Mouse (Mus musculus) forebrain, postnatal 0 days (tissue): ENCODE results near the gene Syngr4. TPM values are rescaled to one million over a fixed set of nuclear protein-coding genes. Genes with fewer than 3 reads are reported as not detected.

Experiments
- ATAC-seq: fragments of 200-750 bp; cut with Nextera tagmentation; 2 replicates; pipeline ENCODE4 v1.8.0; 2017; ENCODE audit warnings: mild to moderate bottlenecking, moderate library complexity
- DNase-seq: peaks from one replicate; pipeline ENCODE4 v3.0.0-alpha.2; 2015
- H3K27ac ChIP-seq: fragments of 300-500 bp; sonication (generic); 2 replicates; pipeline ENCODE4 v1.5.1; 2014; ENCODE audit warnings: low read depth, mild to moderate bottlenecking, antibody characterized with exemption, low read length, moderate library complexity, mixed read lengths
- H3K27me3 ChIP-seq: fragments of 300-500 bp; sonication (generic); 2 replicates; pipeline ENCODE4 v1.6.1; 2014; ENCODE audit warnings: mild to moderate bottlenecking, low read length, mixed read lengths; ENCODE audit not compliant: insufficient read depth
- H3K36me3 ChIP-seq: fragments of 300-500 bp; sonication (generic); 2 replicates; pipeline ENCODE4 v1.6.1; 2014; ENCODE audit warnings: mild to moderate bottlenecking, moderate library complexity; ENCODE audit not compliant: insufficient read depth
- H3K4me1 ChIP-seq: fragments of 300-500 bp; sonication (generic); 2 replicates; pipeline ENCODE4 v1.6.1; 2014; ENCODE audit warnings: antibody characterized with exemption; ENCODE audit not compliant: insufficient read depth
- H3K4me2 ChIP-seq: fragments of 300-500 bp; sonication (generic); 2 replicates; pipeline ENCODE4 v1.6.1; 2014; ENCODE audit warnings: low read depth, mild to moderate bottlenecking, moderate library complexity
- H3K4me3 ChIP-seq: fragments of 300-500 bp; sonication (generic); 2 replicates; pipeline ENCODE4 v1.5.1; 2014; ENCODE audit warnings: low read depth, low read length, mixed read lengths
- H3K9ac ChIP-seq: fragments of 300-500 bp; sonication (generic); 2 replicates; pipeline ENCODE4 v1.6.1; 2014; ENCODE audit warnings: mild to moderate bottlenecking
- H3K9me3 ChIP-seq: fragments of 300-500 bp; sonication (generic); 2 replicates; pipeline ENCODE4 v1.6.1; 2016; ENCODE audit warnings: low read length
- CTCF ChIP-seq: sonication (generic); IDR thresholded peaks from 2 replicates; pipeline ENCODE4 v1.5.1; 2016; ENCODE audit warnings: antibody characterized with exemption, control low read depth, low read depth
- WGBS: fragments of 180-500 bp; shearing (Covaris S2); extraction: QIAGEN DNeasy Blood & Tissue Kit; methylation state at CpG from one replicate; pipeline ENCODE4 v1.1.7; 2014; 5-methylcytosine and 5-hydroxymethylcytosine counted together
- polyA plus RNA-seq: library from polyadenylated mRNA; unstranded; fragments of >200 nt; fragmentation: Nextera tagmentation; extraction: Ambion mirVana; gene quantifications from 2 replicates; pipeline ENCODE4 v1.2.1, GENCODE M21; 2015
- total RNA-seq: library from RNA; depleted of rRNA; stranded (reverse); fragments of >200 nt; gene quantifications from 2 replicates; pipeline ENCODE4 v1.2.3, GENCODE M21; 2014; rRNA removed

Gene Syngr4
- total and polyA plus RNA-seq, 2 experiments from 2014 or later = 0.40 TPM; not detected in 1

DNA sequence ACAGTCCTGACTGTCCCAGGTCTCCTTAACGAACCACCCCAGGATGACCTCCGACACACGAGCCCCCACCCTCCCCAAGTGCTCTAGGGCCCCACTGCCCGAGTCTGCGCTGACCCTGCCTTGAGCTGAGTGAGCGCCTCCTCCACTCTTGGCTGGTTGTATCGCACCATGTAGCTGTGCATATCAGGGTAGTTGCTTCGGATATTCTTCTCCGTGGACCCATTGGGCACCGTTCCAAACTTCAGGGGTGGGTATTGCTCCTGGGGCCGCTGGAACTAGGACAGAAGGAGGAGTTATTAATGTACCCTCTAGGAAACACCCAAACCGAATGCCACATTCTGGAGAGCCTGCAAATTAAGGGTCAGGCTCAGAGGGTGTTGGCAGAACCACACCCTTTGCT, 43.4 kb downstream of the Syngr4 start:
- 79% methylated on average over 12 of the region's 12 CpGs for WGBS
- H3K4me2 ChIP-seq = no peak overlapping the region
- DNase-seq = no peak

DNA sequence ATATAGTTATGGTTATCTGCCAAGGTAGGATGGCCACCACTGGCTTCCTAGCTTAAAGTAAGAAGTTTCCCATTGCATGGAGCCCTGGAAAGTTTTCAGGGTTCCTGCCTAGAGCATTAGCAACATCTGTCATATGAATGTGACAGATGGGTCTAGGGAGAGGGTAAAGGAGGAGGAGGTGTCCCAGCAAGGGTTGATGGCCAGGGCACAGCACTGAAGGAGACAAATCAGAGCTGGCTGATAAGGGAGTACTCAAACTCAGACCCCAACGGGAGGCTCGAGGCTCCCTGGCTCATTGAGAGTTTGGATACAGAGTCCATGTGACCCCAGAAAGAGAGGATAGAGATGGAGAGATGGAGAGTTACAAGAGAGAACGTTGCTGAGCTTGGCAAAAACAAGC, 45.9 kb downstream of the Syngr4 start:
- WGBS = 70% methylated on average over 3 of the region's 3 CpGs
- H3K9me3 ChIP-seq = no peaks in the 10 kb centered on the region
- H3K4me2 ChIP-seq = no peak overlapping the region
- TF ChIP-seq CTCF = no peak
- no peaks in the 10 kb centered on the region for H3K27me3 ChIP-seq
- H3K27ac ChIP-seq = no peak overlapping the region
- no peak for ATAC-seq
- H3K36me3 ChIP-seq = no peaks in the 10 kb centered on the region; the same call in 1 of the 2 replicates
- H3K4me1 ChIP-seq = no peaks in the 10 kb centered on the region
- H3K4me3 ChIP-seq = no peak overlapping the region
- no peak overlapping the region for H3K9ac ChIP-seq
- DNase-seq = no peak

More for the DNA sequence above, 43.4 kb downstream of the Syngr4 start:
- no peaks in the 10 kb centered on the region; the same call in 1 of the 2 replicates for H3K36me3 ChIP-seq
- H3K4me1 ChIP-seq = peaks cover 5% of the 10 kb centered on the region; the same call in 1 of the 2 replicates
- ATAC-seq = no peak
- H3K9me3 ChIP-seq = no peaks in the 10 kb centered on the region
- H3K9ac ChIP-seq = no peak overlapping the region
- no peak overlapping the region for H3K27ac ChIP-seq
- TF ChIP-seq CTCF = no peak
- H3K4me3 ChIP-seq = no peak overlapping the region
- no peaks in the 10 kb centered on the region; the same call in none of the 2 replicates for H3K27me3 ChIP-seq

DNA sequence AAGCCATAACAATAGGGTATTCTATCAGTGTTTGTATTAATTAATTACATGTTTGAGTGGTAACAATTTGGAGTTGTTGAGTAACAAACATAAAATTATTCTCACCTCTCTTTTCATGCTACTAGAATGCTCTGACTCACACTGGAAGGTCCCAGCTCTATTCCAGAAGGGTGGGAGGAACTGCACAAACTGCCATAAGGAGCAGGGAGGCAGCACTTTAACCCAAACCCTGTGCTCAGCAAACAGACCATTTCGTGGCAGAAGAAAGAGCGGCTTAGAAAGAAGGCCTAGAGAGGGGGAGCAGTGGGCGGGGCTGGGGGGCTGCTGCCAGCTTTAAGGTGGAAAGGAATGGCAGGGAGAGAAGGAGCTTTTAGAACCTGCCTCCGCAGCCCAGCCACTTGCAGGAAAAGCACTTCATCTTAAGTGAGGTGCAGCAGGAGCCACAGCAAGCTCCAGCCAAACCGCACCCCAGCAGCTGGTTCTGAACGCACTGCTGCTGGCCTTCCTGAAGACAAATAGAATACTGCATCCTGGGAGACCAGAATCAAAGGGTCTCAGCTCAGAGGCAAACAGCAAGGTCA, 48.0 kb downstream of the Syngr4 start:
- H3K4me3 ChIP-seq = no peak overlapping the region
- no peaks in the 10 kb centered on the region for H3K9me3 ChIP-seq
- DNase-seq (no peak), ATAC-seq (no peak)
- no peak overlapping the region for H3K27ac ChIP-seq
- TF ChIP-seq CTCF = no peak
- no peaks in the 10 kb centered on the region for H3K4me1 ChIP-seq
- no peak overlapping the region for H3K4me2 ChIP-seq
- 7% methylated on average over 6 of the region's 6 CpGs for WGBS
- H3K27me3 ChIP-seq = no peaks in the 10 kb centered on the region
- no peak overlapping the region for H3K9ac ChIP-seq
- H3K36me3 ChIP-seq = no peaks in the 10 kb centered on the region; the same call in 1 of the 2 replicates

DNA sequence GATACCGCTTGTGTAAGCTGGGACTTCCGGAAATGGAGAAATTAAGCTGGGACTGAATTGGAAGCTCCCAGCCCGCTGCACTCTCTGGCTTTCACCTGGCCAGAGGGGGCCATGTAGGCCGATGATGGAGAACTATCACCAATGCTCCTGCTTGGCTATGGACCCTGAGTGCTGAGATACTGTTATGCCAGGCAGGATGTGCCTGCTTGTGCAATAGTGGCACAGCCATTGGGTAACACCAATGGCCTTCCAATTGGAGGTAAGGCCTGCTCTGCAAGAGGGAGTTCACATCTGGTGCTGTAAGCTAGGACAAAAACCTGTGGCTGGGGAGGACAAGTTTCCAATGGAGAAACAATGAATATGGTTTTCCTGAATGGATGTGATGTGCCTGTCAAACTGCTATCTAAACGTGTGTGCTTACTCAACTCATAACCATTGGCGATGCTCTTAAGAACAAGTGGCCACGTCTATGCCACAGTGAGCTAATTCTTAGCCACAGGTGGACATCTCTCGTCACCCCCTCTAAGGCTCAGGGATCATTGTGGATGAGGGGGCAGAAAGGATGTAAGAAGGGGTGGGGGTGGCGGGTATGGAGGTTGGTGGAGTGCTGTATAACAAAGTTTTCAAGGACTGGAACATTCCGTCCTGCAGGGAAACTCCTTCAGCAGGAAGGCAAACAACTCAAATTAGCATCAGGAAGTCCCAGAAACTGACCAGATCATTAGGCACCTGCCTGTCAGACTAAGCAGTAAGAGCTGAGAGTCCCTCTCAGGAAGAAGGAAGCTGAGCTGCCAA, 53.4 kb downstream of the Syngr4 start:
- H3K36me3 ChIP-seq = no peaks in the 10 kb centered on the region
- H3K9ac ChIP-seq = no peak overlapping the region
- H3K9me3 ChIP-seq = no peaks in the 10 kb centered on the region
- H3K4me2 ChIP-seq = no peak overlapping the region
- no peak for ATAC-seq
- 88% methylated on average over 10 of the region's 10 CpGs for WGBS
- no peaks in the 10 kb centered on the region for H3K4me1 ChIP-seq
- H3K4me3 ChIP-seq = no peak overlapping the region
- no peak overlapping the region for H3K27ac ChIP-seq
- no peak for TF ChIP-seq CTCF
- H3K27me3 ChIP-seq = no peaks in the 10 kb centered on the region; the same call in 1 of the 2 replicates
- DNase-seq = no peak

Other genes with a start within 250 kb of the Syngr4 start
- 0.15 TPM in 1 of 2 replicates, not detected in the other for gene Fut2, start 230.3 kb downstream of the Syngr4 start, total RNA-seq
- 0.06 and 0.13 TPM in 2 replicates for gene Fut2, start 230.3 kb downstream of the Syngr4 start, polyA plus RNA-seq
- gene Ntn5, start 212.7 kb downstream of the Syngr4 start, total RNA-seq = 0.23 and 0.33 TPM in 2 replicates
- gene Ntn5, start 212.7 kb downstream of the Syngr4 start, polyA plus RNA-seq = 0.47 and 0.79 TPM in 2 replicates
- gene Sec1, start 202.3 kb downstream of the Syngr4 start, total RNA-seq = 0.52 and 0.62 TPM in 2 replicates
- 0.18 and 0.34 TPM in 2 replicates for gene Sec1, start 202.3 kb downstream of the Syngr4 start, polyA plus RNA-seq
- gene Car11, start 196.9 kb downstream of the Syngr4 start, total RNA-seq = 104 and 122 TPM in 2 replicates
- 92.1 and 102 TPM in 2 replicates for gene Car11, start 196.9 kb downstream of the Syngr4 start, polyA plus RNA-seq
- gene Dbp, start 191.6 kb downstream of the Syngr4 start, total RNA-seq = 9.0 and 11.7 TPM in 2 replicates
- 6.4 and 6.6 TPM in 2 replicates for gene Dbp, start 191.6 kb downstream of the Syngr4 start, polyA plus RNA-seq
- gene Rpl18, start 181.3 kb downstream of the Syngr4 start, total RNA-seq = 891 and 1,057 TPM in 2 replicates
- 517 and 655 TPM in 2 replicates for gene Rpl18, start 181.3 kb downstream of the Syngr4 start, polyA plus RNA-seq
- 19.6 and 21.5 TPM in 2 replicates for gene Sphk2, start 178.7 kb downstream of the Syngr4 start, total RNA-seq
- 16.5 and 18.7 TPM in 2 replicates for gene Sphk2, start 178.7 kb downstream of the Syngr4 start, polyA plus RNA-seq
- gene Fam83e, start 175.5 kb downstream of the Syngr4 start, total RNA-seq = 0.31 and 0.33 TPM in 2 replicates
- 0.09 TPM in 1 of 2 replicates, not detected in the other for gene Fam83e, start 175.5 kb downstream of the Syngr4 start, polyA plus RNA-seq
- gene Spaca4, start 170.9 kb downstream of the Syngr4 start, total RNA-seq = not detected in 2 replicates
- not detected in 2 replicates for gene Spaca4, start 170.9 kb downstream of the Syngr4 start, polyA plus RNA-seq
- 128 and 144 TPM in 2 replicates for gene Lmtk3, start 113.0 kb downstream of the Syngr4 start, total RNA-seq
- 8.9 and 12.5 TPM in 2 replicates for gene Lmtk3, start 113.0 kb downstream of the Syngr4 start, polyA plus RNA-seq
- gene Sult2b1, start 112.0 kb downstream of the Syngr4 start, total RNA-seq = 6.5 and 8.9 TPM in 2 replicates
- 9.6 and 10.0 TPM in 2 replicates for gene Sult2b1, start 112.0 kb downstream of the Syngr4 start, polyA plus RNA-seq
- 253 and 270 TPM in 2 replicates for gene Cyth2, start 82.1 kb downstream of the Syngr4 start, total RNA-seq
- gene Cyth2, start 82.1 kb downstream of the Syngr4 start, polyA plus RNA-seq = 282 and 317 TPM in 2 replicates
- gene Kcnj14, start 71.9 kb downstream of the Syngr4 start, total RNA-seq = 0.54 and 1.00 TPM in 2 replicates
- gene Kcnj14, start 71.9 kb downstream of the Syngr4 start, polyA plus RNA-seq = 0.48 and 1.1 TPM in 2 replicates
- gene Grwd1, start 65.8 kb downstream of the Syngr4 start, total RNA-seq = 39.3 and 41.8 TPM in 2 replicates
- 55.9 and 60.7 TPM in 2 replicates for gene Grwd1, start 65.8 kb downstream of the Syngr4 start, polyA plus RNA-seq
- gene Kdelr1, start 23.9 kb downstream of the Syngr4 start, total RNA-seq = 129 TPM in 2 replicates
- 45.8 and 49.6 TPM in 2 replicates for gene Kdelr1, start 23.9 kb downstream of the Syngr4 start, polyA plus RNA-seq
- gene Grin2d, start 18.3 kb downstream of the Syngr4 start, total RNA-seq = 9.0 and 12.9 TPM in 2 replicates
- 1.9 and 3.4 TPM in 2 replicates for gene Grin2d, start 18.3 kb downstream of the Syngr4 start, polyA plus RNA-seq
- gene Tmem143, start 227 bp upstream of the Syngr4 start, total RNA-seq = 22.1 and 29.7 TPM in 2 replicates
- 4.9 and 5.7 TPM in 2 replicates for gene Tmem143, start 227 bp upstream of the Syngr4 start, polyA plus RNA-seq
- 10.0 and 22.7 TPM in 2 replicates for gene Emp3, start 24.7 kb upstream of the Syngr4 start, total RNA-seq
- gene Emp3, start 24.7 kb upstream of the Syngr4 start, polyA plus RNA-seq = 24.9 and 33.7 TPM in 2 replicates
- gene Ccdc114, start 27.4 kb upstream of the Syngr4 start, total RNA-seq = 4.3 and 5.8 TPM in 2 replicates
- 3.1 and 5.1 TPM in 2 replicates for gene Ccdc114, start 27.4 kb upstream of the Syngr4 start, polyA plus RNA-seq
- gene Abcc6, start 133.6 kb upstream of the Syngr4 start, total RNA-seq = 0.54 and 0.62 TPM in 2 replicates
- gene Abcc6, start 133.6 kb upstream of the Syngr4 start, polyA plus RNA-seq = 0.11 and 0.34 TPM in 2 replicates
- gene Nomo1, start 137.0 kb upstream of the Syngr4 start, total RNA-seq = 40.5 and 41.1 TPM in 2 replicates
- gene Nomo1, start 137.0 kb upstream of the Syngr4 start, polyA plus RNA-seq = 27.3 and 32.9 TPM in 2 replicates
- gene Kcnj11, start 204.1 kb upstream of the Syngr4 start, total RNA-seq = 13.1 TPM in 2 replicates
- 2.6 TPM in 2 replicates for gene Kcnj11, start 204.1 kb upstream of the Syngr4 start, polyA plus RNA-seq